Mouse (Mus musculus) brown adipose tissue, adult 24 weeks (tissue): Measurements from ENCODE around the gene Mogat1. TPM values are rescaled to one million over a fixed set of nuclear protein-coding genes. Genes with fewer than 3 reads are reported as not detected.
"Not testable (repeated sequence)": the region's sequence is repeated elsewhere in the genome, so short reads cannot be mapped to it uniquely, and the experiment has no call there.

Source experiments
- H3K27ac ChIP-seq: fragments of 200-500 bp; replicated peaks from 2 replicates; pipeline ENCODE4 v1.5.1; 2012; ENCODE audit warnings: low read depth, mild to moderate bottlenecking, low read length
- H3K4me1 ChIP-seq: fragments of 200-500 bp; 2 replicates; pipeline ENCODE4 v1.6.1; 2012; ENCODE audit warnings: low read length, mixed read lengths; ENCODE audit not compliant: control insufficient read depth, insufficient read depth, insufficient read length
- H3K4me3 ChIP-seq: fragments of 200-500 bp; 2 replicates; pipeline ENCODE4 v1.5.1; 2012; ENCODE audit warnings: low read depth, mild to moderate bottlenecking, low read length, moderate library complexity; ENCODE audit not compliant: insufficient read depth
- polyA plus RNA-seq: library from polyadenylated mRNA; stranded (reverse); fragments of >200 nt; gene quantifications from 2 replicates; pipeline ENCODE4 v1.2.4, GENCODE M21; 2012; ENCODE audit not compliant: missing spikeins, insufficient read depth, insufficient read length

Mogat1 gene
- 19.9 and 31.2 TPM in 2 replicates for polyA plus RNA-seq

GRCm38 (mm10) chr1:78510862-78511261, at the start of gene Mogat1:
TSS of gene Mogat1 (plus strand) at chr1:78510991.
- peak within 1 kb of the TSS; percentile 55 for H3K4me3 ChIP-seq
- peaks cover 4% of the 10 kb centered on the region; the same call in 1 of the 2 replicates for H3K4me1 ChIP-seq
- peak within 1 kb of the TSS; percentile 95 for H3K27ac ChIP-seq

DNA sequence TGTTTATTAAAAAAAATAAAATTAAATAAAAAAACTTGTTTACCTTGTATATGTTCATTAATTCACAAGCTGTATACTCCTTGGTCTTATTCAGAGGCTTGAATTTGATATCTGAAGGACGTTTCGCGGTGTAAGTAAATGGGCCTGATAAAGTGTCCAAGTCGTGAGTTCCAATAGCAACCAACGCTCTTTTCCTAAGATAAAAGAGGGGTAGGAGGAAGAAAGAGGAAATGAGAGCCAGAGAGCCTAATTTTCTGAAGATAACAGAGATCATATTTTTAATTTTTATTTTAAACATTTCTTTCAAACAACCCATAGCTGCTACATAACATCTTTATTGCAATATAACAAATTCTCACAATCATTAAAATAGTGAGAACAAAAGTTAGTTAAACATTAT, 38.4 kb upstream of the Mogat1 start:
- H3K4me3 ChIP-seq = no peak overlapping the region
- no peaks in the 10 kb centered on the region for H3K4me1 ChIP-seq
- no peak overlapping the region for H3K27ac ChIP-seq

- Histone ChIP-seq H3K4me1 (peaks cover 3% of the 10 kb centered on the region; the same call in 1 of the 2 replicates), H3K4me3 (no peak overlapping the region), H3K27ac (no peak overlapping the region)
Observed at GRCm38 (mm10) chr1:78483430-78483829, 27.4 kb upstream of the Mogat1 start.

- Histone ChIP-seq H3K4me1 (peaks cover 3% of the 10 kb centered on the region; the same call in 1 of the 2 replicates), H3K27ac (no peak overlapping the region; the same call in 1 of the 2 replicates), H3K4me3 (no peak overlapping the region)
Observed at GRCm38 (mm10) chr1:78484361-78484760, 26.4 kb upstream of the Mogat1 start.

DNA sequence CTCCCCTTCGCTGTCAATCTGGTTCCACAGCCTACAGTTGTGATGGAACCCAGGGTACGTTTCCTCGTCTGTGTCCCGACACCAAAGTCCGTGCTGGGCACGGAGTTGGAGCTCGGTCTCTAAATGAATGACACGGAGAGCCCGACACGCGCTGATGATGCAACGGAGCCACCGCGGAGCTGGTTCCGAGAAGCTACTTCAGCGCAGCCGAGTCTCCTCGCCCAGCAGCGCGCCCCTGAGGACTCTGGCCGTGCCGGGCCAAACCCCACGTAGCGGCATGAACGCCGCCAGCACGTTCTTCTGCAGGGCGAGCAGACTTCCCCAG, 22.4 kb upstream of the Mogat1 start:
- Histone ChIP-seq H3K4me3 (peak overlapping the region; percentile 83), H3K4me1 (peaks cover 3% of the 10 kb centered on the region; the same call in 1 of the 2 replicates), H3K27ac (peak overlapping the region; percentile 59)

- H3K4me1 ChIP-seq = peaks cover 3% of the 10 kb centered on the region; the same call in 1 of the 2 replicates
- H3K4me3 ChIP-seq = peak within 1 kb of the TSS; percentile 83
- peak within 1 kb of the TSS; percentile 83 for H3K27ac ChIP-seq
Observed at GRCm38 (mm10) chr1:78488752-78489492, 21.9 kb upstream of the Mogat1 start, which contains the start of gene Farsb. TSS of gene Farsb (minus strand) at chr1:78488897.

- H3K27ac ChIP-seq = no peak overlapping the region
- no peak overlapping the region for H3K4me3 ChIP-seq
- H3K4me1 ChIP-seq = peaks cover 3% of the 10 kb centered on the region; the same call in 1 of the 2 replicates
Observed at GRCm38 (mm10) chr1:78490143-78490542, 20.6 kb upstream of the Mogat1 start.

GRCm38 (mm10) chr1:78501036-78501435, 9.8 kb upstream of the Mogat1 start:
- no peak overlapping the region for H3K4me3 ChIP-seq
- no peak overlapping the region for H3K27ac ChIP-seq
- H3K4me1 ChIP-seq = no peaks in the 10 kb centered on the region

GRCm38 (mm10) chr1:78501856-78502255, 8.9 kb upstream of the Mogat1 start:
- H3K4me3 ChIP-seq, H3K4me1 ChIP-seq, H3K27ac ChIP-seq: not testable (repeated sequence)

DNA sequence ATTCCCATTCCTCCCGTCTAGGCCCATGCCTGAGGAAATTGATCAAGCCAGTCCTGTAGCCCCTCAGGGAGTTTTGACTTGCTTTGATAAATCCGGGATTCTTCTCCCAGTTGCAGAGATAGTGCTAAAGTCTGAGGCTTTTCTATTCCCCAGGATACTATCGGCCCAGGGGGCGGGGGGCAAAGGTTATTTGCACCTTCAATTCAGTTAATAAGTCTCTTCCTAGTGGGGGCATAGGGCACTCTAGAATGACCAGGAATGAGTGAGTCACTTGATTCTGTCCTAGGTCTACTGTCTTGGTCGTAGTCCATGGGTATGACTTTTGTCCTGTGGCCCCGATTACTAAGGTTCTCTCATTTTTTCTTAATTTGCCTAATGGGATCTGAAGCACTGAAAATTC, 8.3 kb upstream of the Mogat1 start:
- Histone ChIP-seq H3K4me1 (no peaks in the 10 kb centered on the region), H3K4me3 (no peak overlapping the region), H3K27ac (no peak overlapping the region)

DNA sequence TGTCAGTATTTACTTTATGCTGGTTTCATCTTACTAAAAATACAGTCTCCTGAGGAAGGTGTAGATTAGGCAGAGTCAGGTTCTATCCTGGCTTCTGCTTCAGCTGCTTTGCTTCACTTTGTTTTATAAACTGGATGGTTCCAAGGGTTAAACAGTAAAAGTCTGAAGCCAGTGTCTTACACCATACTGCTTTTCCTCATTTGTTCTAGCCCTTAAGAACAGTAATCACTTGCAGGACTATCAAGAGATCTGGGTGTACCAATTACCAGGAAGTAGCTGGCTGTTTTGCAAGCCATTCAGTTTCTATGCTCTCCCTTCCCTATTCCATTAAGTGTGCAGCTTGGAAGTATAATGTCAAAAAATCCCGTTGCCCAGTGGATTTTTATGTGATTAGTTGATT, 3.7 kb upstream of the Mogat1 start:
- Histone ChIP-seq H3K4me1 (peaks cover 4% of the 10 kb centered on the region; the same call in 1 of the 2 replicates), H3K27ac (no peak overlapping the region), H3K4me3 (no peak overlapping the region)

- Histone ChIP-seq H3K4me3 (peak within 1 kb of the TSS; percentile 55), H3K27ac (no peak within 1 kb of the TSS)
Observed at GRCm38 (mm10) chr1:78511621-78512160, 900 bp downstream of the Mogat1 start, which contains the start of gene BC035947. TSS of gene BC035947 (minus strand) at chr1:78512158.

GRCm38 (mm10) chr1:78512756-78513155, 2.0 kb downstream of the Mogat1 start:
- Histone ChIP-seq H3K4me1 (peaks cover 4% of the 10 kb centered on the region; the same call in 1 of the 2 replicates), H3K27ac (no peak overlapping the region), H3K4me3 (no peak overlapping the region)

More at GRCm38 (mm10) chr1:78511621-78512160, 900 bp downstream of the Mogat1 start, which contains the start of gene BC035947:
- peaks cover 4% of the 10 kb centered on the region; the same call in 1 of the 2 replicates for H3K4me1 ChIP-seq

DNA sequence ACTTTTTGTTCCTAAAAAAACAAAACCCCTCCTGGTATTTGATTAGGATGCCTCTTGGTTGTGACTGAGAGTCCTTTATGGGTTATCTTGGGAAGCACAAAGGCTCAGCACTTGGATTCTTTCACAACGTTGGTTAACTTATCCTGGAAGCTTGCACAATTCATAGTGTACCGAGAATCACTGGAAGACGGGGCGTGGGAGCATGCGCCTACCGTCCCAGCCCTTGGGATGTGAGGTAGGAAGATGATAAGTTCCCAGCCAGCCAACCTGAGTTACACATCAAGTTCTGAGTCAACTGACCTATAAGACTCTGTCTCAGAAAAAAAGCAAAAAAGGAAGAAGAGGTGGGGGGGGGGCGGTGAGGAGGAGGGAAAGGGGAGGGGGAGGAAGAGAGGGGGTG, 8.1 kb downstream of the Mogat1 start:
- no peaks in the 10 kb centered on the region for H3K4me1 ChIP-seq
- H3K4me3 ChIP-seq = no peak overlapping the region
- H3K27ac ChIP-seq = no peak overlapping the region

GRCm38 (mm10) chr1:78525189-78525886, 14.5 kb downstream of the Mogat1 start:
- no peak overlapping the region for H3K27ac ChIP-seq
- no peaks in the 10 kb centered on the region for H3K4me1 ChIP-seq
- H3K4me3 ChIP-seq = no peak overlapping the region
